Mouse (Mus musculus) thymus, postnatal 0 days (tissue): ENCODE measurements around the gene Olfr1262. TPM values are rescaled to one million over a fixed set of nuclear protein-coding genes. Genes with fewer than 3 reads are reported as not detected.

Experiments
- DNase-seq: peaks from one replicate; pipeline ENCODE4 v3.0.0-alpha.2; 2015; ENCODE audit warnings: low spot score
- polyA plus RNA-seq: library from polyadenylated mRNA; unstranded; fragments of >200 nt; fragmentation: Nextera tagmentation; extraction: Ambion mirVana; gene quantifications from 2 replicates; pipeline ENCODE4 v1.2.1, GENCODE M21; 2015

Olfr1262 gene
- polyA plus RNA-seq, result not detected in 2 replicates

DNA sequence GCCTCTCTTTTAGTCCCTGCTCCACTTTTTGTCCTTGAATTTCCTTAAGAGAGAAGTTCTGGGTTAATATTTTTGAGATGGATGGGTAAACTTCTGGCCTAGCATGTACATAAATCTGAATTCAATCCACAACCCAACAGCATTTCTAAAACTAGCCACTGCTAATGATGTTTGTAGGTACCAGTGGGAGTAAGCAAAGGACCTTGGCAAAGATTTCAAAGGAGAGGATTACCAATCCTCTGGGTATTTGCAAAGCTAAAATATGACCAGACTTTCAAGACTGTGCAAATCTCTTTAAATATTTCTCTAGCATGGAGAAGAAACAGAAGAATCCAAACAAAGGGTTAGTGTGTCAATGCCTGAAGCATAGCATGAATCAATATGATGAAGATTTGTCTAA is at the start of gene Olfr1262:
Gene Olfr1262, plus strand, starts transcription at position 301 of the 400 bp plus-strand sequence.
- no peak for DNase-seq

DNA sequence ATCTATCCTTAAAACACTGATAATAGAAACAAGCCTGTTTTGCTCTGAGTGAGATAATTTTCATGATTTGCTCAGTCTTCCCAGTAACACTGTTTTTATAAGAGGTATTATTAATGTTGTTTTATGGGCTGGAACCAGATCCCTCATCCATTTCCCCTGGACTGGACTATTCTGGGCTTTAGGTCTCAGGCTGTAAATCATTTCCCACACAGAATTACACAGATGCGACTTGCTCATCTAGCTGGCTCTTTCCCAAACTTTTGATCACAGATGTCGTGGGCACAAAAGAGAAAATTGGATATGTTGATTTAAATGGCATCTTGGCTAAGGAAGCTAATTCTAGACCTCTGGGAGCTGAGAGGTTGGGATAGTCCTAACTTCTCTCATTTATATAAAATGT is 25.8 kb upstream of the Olfr1262 start, which contains the start of gene Olfr1260:
Gene Olfr1260, plus strand, starts transcription at position 157 of the 400 bp plus-strand sequence.
- DNase-seq, result no peak

DNA sequence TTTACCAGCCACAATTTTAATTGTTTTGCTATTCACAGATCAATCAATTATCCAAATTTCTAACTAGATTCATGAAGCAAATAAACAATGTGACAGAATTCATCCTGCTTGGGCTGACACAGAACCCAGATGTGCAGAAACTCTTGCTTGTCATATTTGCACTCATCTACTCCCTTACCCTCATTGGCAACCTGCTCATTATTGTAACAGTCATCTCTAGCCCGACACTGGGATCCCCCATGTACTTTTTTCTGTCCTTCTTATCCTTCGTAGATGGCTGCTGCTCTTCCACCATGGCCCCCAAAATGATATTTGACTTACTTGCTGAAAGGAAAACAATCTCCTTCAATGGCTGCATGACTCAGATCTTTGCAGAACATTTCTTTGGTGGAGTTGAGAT is 22.2 kb upstream of the Olfr1262 start:
- no peak for DNase-seq

DNA sequence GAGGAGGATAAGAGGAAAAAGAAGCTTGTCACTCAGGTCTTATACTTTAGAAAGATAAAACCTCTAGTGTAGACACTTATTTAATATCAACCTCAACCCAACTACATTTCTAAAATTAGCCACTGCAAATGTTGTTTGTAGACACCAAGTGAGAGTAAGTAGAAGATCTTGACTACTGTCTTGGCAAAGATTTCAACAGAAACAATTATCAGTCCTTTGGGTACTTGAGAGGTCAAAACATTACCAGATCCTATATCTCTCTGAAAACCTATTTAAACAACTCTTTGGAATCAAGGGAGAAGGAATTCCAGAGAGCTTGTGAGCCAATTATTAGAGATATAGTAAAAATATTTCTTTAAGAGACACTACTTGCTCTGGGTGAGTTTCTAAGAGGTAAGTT is 9.0 kb upstream of the Olfr1262 start, which contains the start of gene Olfr1261:
Gene Olfr1261, plus strand, starts transcription at position 301 of the 400 bp plus-strand sequence.
- DNase-seq, result no peak

DNA sequence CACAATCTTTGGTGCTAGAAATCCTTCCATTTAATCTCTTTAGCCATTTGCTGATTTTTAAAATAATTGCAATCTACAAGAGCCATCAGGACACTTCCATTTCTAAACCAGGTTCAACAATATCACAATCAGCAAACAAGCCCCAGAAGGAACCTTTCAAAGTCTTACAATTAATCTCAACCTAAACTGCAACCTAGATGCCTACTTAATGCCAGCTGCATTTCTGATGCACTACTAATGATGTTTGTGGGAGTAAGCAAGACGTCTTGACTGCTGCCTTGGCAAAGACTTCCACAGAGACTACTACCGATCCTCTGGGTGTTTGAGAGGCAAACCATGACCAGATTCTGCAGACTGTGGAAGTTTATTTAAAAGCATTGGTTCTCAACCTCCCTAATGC is 11.9 kb downstream of the Olfr1262 start, which contains the start of gene Olfr1263:
Gene Olfr1263, plus strand, starts transcription at position 301 of the 400 bp plus-strand sequence.
- no peak for DNase-seq

DNA sequence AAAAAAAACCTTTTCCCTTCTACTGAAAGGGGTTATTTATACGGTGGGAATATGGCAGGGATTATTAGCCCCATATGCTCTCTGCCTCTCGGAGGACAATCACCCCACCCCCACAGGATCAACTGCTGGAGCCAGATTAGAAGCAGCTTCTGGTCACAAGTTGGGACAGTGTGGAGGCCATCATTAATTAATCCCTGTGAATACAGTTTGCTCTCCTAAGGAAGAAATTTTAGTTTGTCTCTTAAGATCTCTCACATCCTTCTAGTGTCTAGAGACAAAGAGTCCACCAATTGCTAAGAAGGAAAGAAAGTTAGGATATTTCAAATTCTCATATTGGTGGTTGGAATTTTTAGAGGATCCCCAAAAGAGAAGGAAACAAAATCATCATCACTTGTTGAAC is 25.5 kb downstream of the Olfr1262 start, which contains the start of gene Olfr1264:
Gene Olfr1264, minus strand, starts transcription at position 101 of the 400 bp plus-strand sequence.
- no peak for DNase-seq

DNA sequence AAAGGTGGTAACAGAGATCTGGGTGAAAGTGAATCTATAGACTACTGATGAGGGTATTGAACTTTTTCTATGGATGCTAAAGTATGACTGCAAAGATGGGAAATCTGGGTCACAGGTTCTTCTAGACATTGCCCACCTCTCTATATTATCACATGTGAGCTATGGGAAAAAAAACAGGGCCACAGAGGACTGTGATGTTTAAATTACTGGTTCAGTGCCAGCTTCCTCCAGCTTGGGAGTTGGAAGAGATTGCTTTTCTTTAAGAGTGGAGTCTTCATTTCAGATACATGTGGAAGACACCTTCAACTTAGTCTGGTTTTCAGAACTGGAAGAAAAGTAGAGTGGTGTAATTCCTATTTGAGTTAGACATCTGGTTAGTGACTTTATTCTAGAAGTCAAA is 35.1 kb downstream of the Olfr1262 start, which contains the start of gene Olfr1265:
Gene Olfr1265, plus strand, starts transcription at position 301 of the 400 bp plus-strand sequence.
- no peak for DNase-seq

Other genes with a start within 250 kb of the Olfr1262 start
- gene Olfr1253, start 243.1 kb upstream of the Olfr1262 start, polyA plus RNA-seq, result not detected in 2 replicates
- not detected in 2 replicates for gene Olfr1254, start 206.5 kb upstream of the Olfr1262 start, polyA plus RNA-seq
- not detected in 2 replicates for gene Olfr1255, start 188.1 kb upstream of the Olfr1262 start, polyA plus RNA-seq
- gene Olfr1256, start 158.6 kb upstream of the Olfr1262 start, polyA plus RNA-seq, result not detected in 2 replicates
- gene Olfr48, start 151.9 kb upstream of the Olfr1262 start, polyA plus RNA-seq, result not detected in 2 replicates
- gene Olfr1257, start 121.7 kb upstream of the Olfr1262 start, polyA plus RNA-seq, result not detected in 2 replicates
- gene Olfr1258, start 72.8 kb upstream of the Olfr1262 start, polyA plus RNA-seq, result not detected in 2 replicates
- not detected in 2 replicates for gene Olfr1259, start 51.5 kb upstream of the Olfr1262 start, polyA plus RNA-seq
- gene Olfr1260, start 25.8 kb upstream of the Olfr1262 start, polyA plus RNA-seq, result not detected in 2 replicates
- not detected in 2 replicates for gene Olfr1261, start 8.9 kb upstream of the Olfr1262 start, polyA plus RNA-seq
- gene Olfr1263, start 12.0 kb downstream of the Olfr1262 start, polyA plus RNA-seq, result not detected in 2 replicates
- gene Olfr1264, start 25.4 kb downstream of the Olfr1262 start, polyA plus RNA-seq, result not detected in 2 replicates
- not detected in 2 replicates for gene Olfr1265, start 35.2 kb downstream of the Olfr1262 start, polyA plus RNA-seq
- gene Olfr140, start 63.4 kb downstream of the Olfr1262 start, polyA plus RNA-seq, result not detected in 2 replicates
- gene Olfr1269, start 121.3 kb downstream of the Olfr1262 start, polyA plus RNA-seq, result not detected in 2 replicates
- gene Olfr32, start 142.2 kb downstream of the Olfr1262 start, polyA plus RNA-seq, result not detected in 2 replicates
- not detected in 2 replicates for gene Olfr1270, start 152.9 kb downstream of the Olfr1262 start, polyA plus RNA-seq
- not detected in 2 replicates for gene Olfr1506, start 224.3 kb downstream of the Olfr1262 start, polyA plus RNA-seq